Mouse (Mus musculus) brain, adult 10 weeks (tissue): ENCODE data around the gene Slc25a15. TPM values are rescaled to one million over a fixed set of nuclear protein-coding genes. Genes with fewer than 3 reads are reported as not detected.

Source experiments
- polyA plus RNA-seq: library from polyadenylated mRNA; stranded (reverse); fragments of 350-450 nt; fragmentation: Illumina TruSeq; extraction: RNeasy Lipid Tissue Mini Kit (QIAGEN cat#74804); gene quantifications from one replicate; pipeline ENCODE4 v1.2.3, GENCODE M21; 2015; ENCODE audit warnings: low read depth, low replicate concordance

Gene Slc25a15
- 11.6 TPM for polyA plus RNA-seq

DNA sequence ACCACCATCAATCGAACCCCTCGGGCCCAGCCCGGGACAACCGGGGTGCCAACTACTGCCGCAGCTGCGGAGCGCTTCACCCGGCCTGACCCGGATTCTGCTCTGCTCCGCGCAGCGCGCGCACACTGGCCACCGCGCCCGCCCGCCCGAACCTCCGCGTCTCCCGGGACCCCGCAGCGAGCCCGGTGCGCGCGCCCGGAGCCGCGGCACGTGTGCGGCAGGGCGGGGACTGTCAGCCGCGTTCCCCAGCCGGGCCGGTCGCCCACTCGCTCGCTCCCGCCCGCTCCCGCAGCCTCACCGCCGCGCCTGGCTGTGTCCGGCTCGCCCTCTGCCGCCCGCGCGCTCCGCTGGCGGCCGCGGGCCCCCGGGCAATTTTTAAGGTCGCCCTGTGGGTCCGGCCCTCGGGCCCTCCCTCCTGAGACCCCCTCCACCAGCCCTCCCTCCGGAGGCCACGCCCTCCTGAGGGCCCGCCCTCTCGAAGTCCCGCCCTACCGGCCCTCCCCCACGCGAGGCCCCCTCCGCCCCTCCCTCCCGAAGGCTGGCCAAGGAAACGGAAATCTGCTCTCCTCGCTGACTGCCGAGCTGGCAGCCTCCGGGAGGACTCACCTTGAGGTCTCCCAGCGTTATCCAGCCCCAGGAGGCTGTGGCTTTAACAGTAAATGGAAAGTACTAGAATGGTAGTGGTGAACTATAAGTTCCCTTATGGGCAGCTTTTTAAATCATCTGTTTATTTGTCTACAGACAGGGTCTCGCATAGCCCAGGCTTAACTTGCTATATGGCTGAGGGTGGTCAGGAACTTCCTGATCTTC, at the start of gene Slc25a15:
TSS of gene Slc25a15 (minus strand) at position 456 of the 810 bp plus-strand sequence.

DNA sequence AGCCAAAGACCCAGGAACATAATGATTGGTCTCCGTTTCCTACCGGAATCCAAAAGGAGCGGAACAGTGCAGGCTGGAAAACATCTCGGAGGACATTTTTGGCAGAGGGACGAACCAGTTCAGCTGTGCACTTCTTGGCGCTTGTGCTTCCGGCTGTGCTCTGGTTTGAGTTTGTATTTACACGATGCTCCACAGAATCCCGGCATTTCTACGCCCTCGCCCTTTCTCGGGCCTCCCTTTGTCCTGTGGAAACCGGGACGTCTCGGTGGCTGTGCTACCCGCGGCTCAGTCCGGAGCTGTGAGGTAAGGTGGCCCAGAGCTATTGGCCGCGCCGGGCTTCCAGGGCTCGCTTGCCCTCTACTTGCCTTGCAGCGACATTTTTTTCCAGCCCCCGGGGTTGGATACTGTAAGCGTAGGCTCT, 12.9 kb upstream of the Slc25a15 start, which contains the start of gene Mrps31:
TSS of gene Mrps31 (plus strand) at position 80 of the 421 bp plus-strand sequence.

Other genes with a start within 250 kb of the Slc25a15 start
- gene Nek3, start 232.2 kb downstream of the Slc25a15 start, polyA plus RNA-seq, result 2.5 TPM
- gene Ckap2, start 212.8 kb downstream of the Slc25a15 start, polyA plus RNA-seq, result 1.5 TPM
- 18.4 TPM for gene Vps36, start 205.8 kb downstream of the Slc25a15 start, polyA plus RNA-seq
- gene Thsd1, start 171.3 kb downstream of the Slc25a15 start, polyA plus RNA-seq, result 3.2 TPM
- gene Tpte, start 115.2 kb downstream of the Slc25a15 start, polyA plus RNA-seq, result not detected
- 33.2 TPM for gene Mrps31, start 12.8 kb upstream of the Slc25a15 start, polyA plus RNA-seq